Mouse (Mus musculus): Measurements from ENCODE around the gene Ppp1r15a. TPM values are rescaled to one million over a fixed set of nuclear protein-coding genes. Genes with fewer than 3 reads are reported as not detected.
A peak's percentile ranks its signal among the peaks of the same experiment; 100 is the strongest.
"Not testable (repeated sequence)": the region's sequence is repeated elsewhere in the genome, so short reads cannot be mapped to it uniquely, and the experiment has no call there.

The Ppp1r15a gene
- polyA plus RNA-seq, 1 experiment = 119 TPM

DNA sequence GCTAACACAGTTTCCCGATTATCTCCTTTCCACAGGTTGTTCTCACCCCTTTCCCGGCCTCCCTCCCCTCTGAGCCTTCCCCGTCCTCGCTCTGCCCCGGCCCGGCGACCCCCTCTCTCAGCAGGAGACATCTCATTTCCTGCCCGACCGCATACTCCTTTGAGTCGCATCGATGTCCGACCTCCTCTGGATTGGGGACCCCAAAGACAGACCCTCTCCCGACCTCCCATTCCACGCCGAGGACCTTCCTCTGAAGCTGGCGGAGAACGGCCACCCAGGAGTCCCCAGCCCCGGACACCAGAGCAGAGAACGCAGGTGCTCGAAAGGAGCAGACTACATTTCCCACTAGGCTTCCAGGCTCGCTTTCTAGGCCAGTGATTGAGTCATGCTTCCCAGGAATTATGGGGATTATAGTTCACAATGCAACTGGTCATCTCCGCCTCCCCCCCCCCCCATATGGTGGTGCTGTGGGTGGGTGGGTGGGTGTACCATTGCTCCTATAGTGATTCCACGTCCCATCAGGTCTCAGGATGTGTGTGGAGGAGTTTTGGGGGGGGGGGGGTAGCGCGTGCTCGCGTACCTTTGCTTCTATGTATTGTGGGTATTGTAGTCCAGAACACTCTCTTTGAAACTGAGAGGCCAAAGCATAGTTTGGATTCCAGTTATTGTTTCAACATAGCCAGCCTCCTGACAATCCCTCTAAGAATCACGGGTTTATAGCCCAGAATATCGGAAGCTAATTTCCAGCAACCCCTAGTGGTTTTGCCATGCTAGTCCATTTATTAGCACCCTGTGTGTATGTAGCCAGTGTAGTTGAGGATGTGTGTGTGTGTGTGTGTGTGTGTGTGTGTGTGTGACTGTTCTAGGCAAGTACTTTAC is 12.3 kb upstream of the Ppp1r15a start:
- no peak overlapping the region for H3K27ac ChIP-seq (ENCODE audit: insufficient read depth, low read length)
- TF ChIP-seq CTCF (IDR thresholded peaks at IDR 0.05; ENCODE audit: extremely low read depth, insufficient read depth, insufficient read length, insufficient replicate concordance) (no peak), POLR2A (IDR thresholded peaks at IDR 0.05; ENCODE audit: low read depth, low read length) (no peak)
- no peaks in the 10 kb centered on the region for H3K4me1 ChIP-seq (ENCODE audit: control insufficient read depth, insufficient read depth, insufficient read length)
- H3K4me3 ChIP-seq (ENCODE audit: extremely low read depth, insufficient read depth, insufficient read length) = no peak overlapping the region; the same call in 1 of the 2 replicates
- H3K36me3 ChIP-seq (ENCODE audit: control insufficient read depth, insufficient read depth, low read length) = no peaks in the 10 kb centered on the region
- no peaks in the 10 kb centered on the region for H3K27me3 ChIP-seq (ENCODE audit: control insufficient read depth, insufficient read depth, low read length)
- 11% methylated on average over 29 of the region's 29 CpGs for WGBS
- no peak for DNase-seq (ENCODE audit: low read depth in 1 of 2, low spot score in 2 of 2)

DNA sequence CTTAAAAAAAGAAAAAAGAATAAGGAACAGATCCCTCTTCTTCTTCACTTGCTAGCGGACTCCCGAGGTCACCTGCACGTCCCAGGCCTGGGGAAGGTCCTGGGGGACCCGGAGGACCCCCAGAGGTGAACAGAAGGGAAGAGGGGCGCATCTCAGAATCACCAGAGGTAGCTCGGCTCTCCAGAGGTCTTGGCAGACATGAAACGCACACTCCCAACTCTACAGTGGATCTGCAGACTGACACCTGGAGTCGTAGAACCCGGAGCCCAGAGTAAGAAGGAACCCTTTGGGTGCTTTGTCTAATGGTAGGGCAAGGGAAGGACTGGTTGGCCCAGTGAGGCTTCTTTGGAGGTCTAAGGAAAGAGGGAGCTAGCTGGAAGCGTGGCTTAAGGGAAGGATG is 11.5 kb upstream of the Ppp1r15a start:
- no peak for TF ChIP-seq POLR2A (IDR thresholded peaks at IDR 0.05; ENCODE audit: low read depth, low read length)
- TF ChIP-seq CTCF (IDR thresholded peaks at IDR 0.05; ENCODE audit: extremely low read depth, insufficient read depth, insufficient read length, insufficient replicate concordance) = no peak
- Histone ChIP-seq H3K4me1 (ENCODE audit: control insufficient read depth, insufficient read depth, insufficient read length) (no peaks in the 10 kb centered on the region), H3K27ac (ENCODE audit: insufficient read depth, low read length) (no peak overlapping the region), H3K4me3 (ENCODE audit: extremely low read depth, insufficient read depth, insufficient read length) (no peak overlapping the region), H3K27me3 (ENCODE audit: control insufficient read depth, insufficient read depth, low read length) (no peaks in the 10 kb centered on the region), H3K36me3 (ENCODE audit: control insufficient read depth, insufficient read depth, low read length) (no peaks in the 10 kb centered on the region)
- DNase-seq (ENCODE audit: low read depth in 1 of 2, low spot score in 2 of 2) = no peak
- 88% methylated on average over 10 of the region's 10 CpGs for WGBS

DNA sequence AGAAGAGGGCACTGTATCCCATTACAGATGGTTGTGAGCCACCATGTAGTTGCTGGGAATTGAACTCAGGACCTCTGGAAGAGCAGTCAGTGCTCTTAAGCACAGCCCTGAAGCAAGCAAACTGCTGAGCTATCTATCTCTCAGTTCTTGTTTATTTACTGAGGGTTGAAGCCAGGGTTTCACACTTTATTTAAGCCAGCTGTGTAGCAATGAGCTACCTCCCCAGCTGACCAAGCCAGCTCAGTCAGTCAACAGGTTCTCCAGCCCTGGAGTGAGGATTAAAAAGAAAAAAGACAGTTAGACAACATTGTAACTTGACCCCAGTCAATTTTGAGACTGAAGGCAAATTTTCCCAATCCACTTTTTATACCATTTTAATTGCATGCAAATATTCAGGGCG is 9.6 kb upstream of the Ppp1r15a start:
- Histone ChIP-seq H3K4me1 (ENCODE audit: control insufficient read depth, insufficient read depth, insufficient read length) (no peaks in the 10 kb centered on the region), H3K27ac (ENCODE audit: insufficient read depth, low read length) (no peak overlapping the region), H3K36me3 (ENCODE audit: control insufficient read depth, insufficient read depth, low read length) (no peaks in the 10 kb centered on the region), H3K27me3 (ENCODE audit: control insufficient read depth, insufficient read depth, low read length) (no peaks in the 10 kb centered on the region), H3K4me3 (ENCODE audit: extremely low read depth, insufficient read depth, insufficient read length) (no peak overlapping the region)
- 93% methylated on average over 1 of the region's 1 CpGs for WGBS
- TF ChIP-seq CTCF (IDR thresholded peaks at IDR 0.05; ENCODE audit: extremely low read depth, insufficient read depth, insufficient read length, insufficient replicate concordance) (no peak), POLR2A (IDR thresholded peaks at IDR 0.05; ENCODE audit: low read depth, low read length) (no peak)
- no peak for DNase-seq (ENCODE audit: low read depth in 1 of 2, low spot score in 2 of 2)

DNA sequence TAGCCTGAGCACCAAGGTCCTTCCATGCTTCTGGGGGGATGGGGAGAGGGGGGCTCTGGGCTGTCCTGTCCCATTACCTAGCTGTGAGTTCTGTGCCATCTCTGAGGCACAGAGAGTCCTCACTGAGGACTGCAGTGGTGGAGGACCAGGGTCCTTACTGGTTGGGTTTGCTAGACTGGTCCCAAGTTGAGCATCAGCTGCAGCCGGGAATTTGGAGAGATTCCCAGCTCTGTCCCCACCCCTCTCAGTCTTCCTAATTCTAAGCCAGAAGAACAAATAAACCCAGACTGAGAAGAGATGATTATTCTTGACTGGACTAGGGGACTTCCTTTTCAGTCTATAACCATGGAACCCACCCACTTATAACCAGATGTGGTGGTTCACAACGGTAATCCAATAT is 4.6 kb upstream of the Ppp1r15a start:
- H3K27ac ChIP-seq (ENCODE audit: insufficient read depth, low read length) = no peak overlapping the region
- H3K4me1 ChIP-seq (ENCODE audit: control insufficient read depth, insufficient read depth, insufficient read length) = no peaks in the 10 kb centered on the region
- WGBS = 66% methylated on average over 2 of the region's 2 CpGs
- H3K36me3 ChIP-seq (ENCODE audit: control insufficient read depth, insufficient read depth, low read length) = no peaks in the 10 kb centered on the region
- TF ChIP-seq CTCF (IDR thresholded peaks at IDR 0.05; ENCODE audit: extremely low read depth, insufficient read depth, insufficient read length, insufficient replicate concordance) = no peak
- no peak for TF ChIP-seq POLR2A (IDR thresholded peaks at IDR 0.05; ENCODE audit: low read depth, low read length)
- no peaks in the 10 kb centered on the region for H3K27me3 ChIP-seq (ENCODE audit: control insufficient read depth, insufficient read depth, low read length)
- no peak for DNase-seq (ENCODE audit: low read depth in 1 of 2, low spot score in 2 of 2)
- no peak overlapping the region for H3K4me3 ChIP-seq (ENCODE audit: extremely low read depth, insufficient read depth, insufficient read length)

DNA sequence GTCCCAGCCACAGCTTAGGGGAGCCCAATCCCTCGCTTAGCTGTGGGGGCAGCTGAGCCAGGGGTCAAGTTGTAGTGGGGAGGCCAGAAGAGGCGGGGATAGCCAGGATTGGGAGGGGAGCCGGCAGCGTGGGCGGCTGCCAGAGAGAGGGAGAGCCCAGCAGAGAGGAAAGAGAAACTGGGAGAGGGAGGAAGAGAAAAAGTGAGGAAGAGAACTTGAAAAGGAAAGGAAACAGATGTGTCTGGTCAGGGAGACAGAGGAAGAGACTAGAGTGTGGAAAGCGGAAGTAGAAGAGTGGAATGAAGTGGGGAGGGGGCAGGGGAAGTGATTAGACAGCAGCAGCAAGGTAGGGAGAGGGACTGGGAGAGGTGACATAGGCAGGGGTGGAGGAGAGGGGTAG is 3.4 kb upstream of the Ppp1r15a start:
- H3K27ac ChIP-seq (ENCODE audit: insufficient read depth, low read length) = no peak overlapping the region; the same call in 1 of the 2 replicates
- H3K27me3 ChIP-seq (ENCODE audit: control insufficient read depth, insufficient read depth, low read length) = no peaks in the 10 kb centered on the region
- no peak for TF ChIP-seq CTCF (IDR thresholded peaks at IDR 0.05; ENCODE audit: extremely low read depth, insufficient read depth, insufficient read length, insufficient replicate concordance)
- TF ChIP-seq POLR2A (IDR thresholded peaks at IDR 0.05; ENCODE audit: low read depth, low read length) = no peak
- H3K4me3 ChIP-seq (ENCODE audit: extremely low read depth, insufficient read depth, insufficient read length) = no peak overlapping the region
- peaks cover 6% of the 10 kb centered on the region; the same call in 1 of the 2 replicates for H3K4me1 ChIP-seq (ENCODE audit: control insufficient read depth, insufficient read depth, insufficient read length)
- H3K36me3 ChIP-seq (ENCODE audit: control insufficient read depth, insufficient read depth, low read length) = no peaks in the 10 kb centered on the region
- no peak for DNase-seq (ENCODE audit: low read depth in 1 of 2, low spot score in 2 of 2)
- WGBS = 11% methylated on average over 6 of the region's 6 CpGs

DNA sequence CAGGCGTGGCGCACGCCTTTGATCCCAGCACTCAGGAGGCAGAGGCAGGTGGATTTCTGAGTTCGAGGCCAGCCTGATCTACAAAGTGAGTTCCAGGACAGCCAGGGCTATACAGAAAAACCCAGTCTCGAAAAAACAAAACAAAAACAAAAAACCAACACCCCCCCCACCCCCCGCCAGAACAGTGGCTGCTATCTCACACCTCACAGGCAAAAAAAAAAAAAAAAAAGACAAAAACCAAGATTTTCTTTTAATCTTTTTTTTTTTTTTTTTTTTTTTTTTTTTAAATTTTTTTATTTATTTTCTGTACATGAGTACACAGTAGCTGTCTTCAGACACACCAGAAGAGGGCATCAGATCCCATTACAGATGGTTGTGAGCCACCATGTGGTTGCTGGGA is 1.1 kb upstream of the Ppp1r15a start:
- 76% methylated on average over 6 of the region's 6 CpGs for WGBS
- H3K36me3 ChIP-seq (ENCODE audit: control insufficient read depth, insufficient read depth, low read length); DNase-seq (ENCODE audit: low read depth in 1 of 2, low spot score in 2 of 2); H3K4me1 ChIP-seq (ENCODE audit: control insufficient read depth, insufficient read depth, insufficient read length); H3K27ac ChIP-seq (ENCODE audit: insufficient read depth, low read length); H3K27me3 ChIP-seq (ENCODE audit: control insufficient read depth, insufficient read depth, low read length); H3K4me3 ChIP-seq (ENCODE audit: extremely low read depth, insufficient read depth, insufficient read length): not testable (repeated sequence)

DNA sequence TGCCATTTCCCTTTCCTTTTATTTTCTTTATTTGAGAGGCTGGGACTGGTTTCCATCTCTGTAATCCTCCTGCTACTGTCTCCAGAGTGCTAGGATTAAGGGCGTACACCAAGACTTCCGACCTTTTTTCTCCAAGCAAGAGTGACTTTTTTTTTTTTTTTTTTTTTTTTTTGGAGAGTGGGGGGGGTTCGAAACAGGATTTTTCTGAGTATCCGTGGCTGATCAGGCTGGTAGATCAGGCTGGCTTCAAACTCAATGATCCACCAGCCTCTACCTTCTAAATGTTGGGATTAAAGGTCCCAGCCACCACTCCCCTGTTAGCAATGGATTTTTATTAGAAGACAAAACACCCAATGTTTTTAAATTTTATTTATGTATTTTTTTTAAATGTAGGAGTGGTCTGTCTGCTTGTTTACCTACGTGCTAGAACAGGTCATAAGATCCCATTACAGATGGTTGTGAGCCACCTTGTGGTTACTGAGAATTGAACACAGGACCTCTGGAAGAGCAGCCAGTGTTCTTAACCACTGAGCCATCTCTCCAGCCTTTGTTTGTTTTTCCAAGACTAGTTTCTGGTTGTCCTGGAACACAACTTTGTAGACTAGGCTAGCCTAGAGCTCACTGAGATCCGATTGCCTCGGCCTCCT is 529 bp upstream of the Ppp1r15a start:
- no peak for TF ChIP-seq CTCF (IDR thresholded peaks at IDR 0.05; ENCODE audit: extremely low read depth, insufficient read depth, insufficient read length, insufficient replicate concordance)
- TF ChIP-seq POLR2A (IDR thresholded peaks at IDR 0.05; ENCODE audit: low read depth, low read length) = no peak
- DNase-seq (ENCODE audit: low read depth in 1 of 2, low spot score in 2 of 2) = peak in 1 of 2 experiments; percentile 48
- WGBS = 18% methylated on average over 7 of the region's 7 CpGs
- peaks cover 7% of the 10 kb centered on the region for H3K36me3 ChIP-seq (ENCODE audit: control insufficient read depth, insufficient read depth, low read length)
- H3K27ac ChIP-seq (ENCODE audit: insufficient read depth, low read length) = peak overlapping the region; percentile 95
- H3K4me1 ChIP-seq (ENCODE audit: control insufficient read depth, insufficient read depth, insufficient read length) = peaks cover 6% of the 10 kb centered on the region; the same call in 1 of the 2 replicates
- H3K27me3 ChIP-seq (ENCODE audit: control insufficient read depth, insufficient read depth, low read length) = no peaks in the 10 kb centered on the region
- peak overlapping the region; percentile 85 for H3K4me3 ChIP-seq (ENCODE audit: extremely low read depth, insufficient read depth, insufficient read length)
